Mouse (Mus musculus): Measurements from ENCODE around the gene Zfp961.

DNA sequence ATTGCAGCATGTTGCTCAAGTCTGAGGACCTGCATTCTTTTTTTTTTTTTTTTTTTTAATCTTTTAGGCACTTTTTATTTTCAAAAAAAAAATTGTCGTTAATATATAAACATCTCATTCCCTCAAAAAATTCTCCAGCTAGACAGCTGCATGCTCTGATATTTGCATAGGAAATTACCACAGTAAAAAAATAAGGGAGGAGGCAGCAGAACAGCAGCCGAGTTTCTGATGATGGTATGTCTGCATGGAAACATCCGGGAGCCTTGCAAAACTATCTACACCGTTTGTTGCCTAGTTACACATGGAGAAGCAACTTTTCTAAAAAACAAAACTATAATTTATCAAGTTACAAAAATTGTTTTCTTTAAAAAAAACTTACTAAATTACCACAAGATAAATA, 30.6 kb downstream of the Zfp961 start:
- TF ChIP-seq CTCF (IDR thresholded peaks at IDR 0.05; ENCODE audit: low read depth) (no peak), EP300 (IDR thresholded peaks at IDR 0.05; ENCODE audit: low read depth) (no peak)

All from liver, postnatal 0 days (tissue).